Mouse (Mus musculus) kidney, postnatal 25 days (tissue): ENCODE measurements around the gene Nfkb1.

Experiments used
- DNase-seq, 2 experiments: peaks; one replicate each; pipeline ENCODE4 v3.0.0; 2021; ENCODE audit warnings: mixed read lengths in 2 of 2

Nfkb1 gene

GRCm38 (mm10) chr3:135581606-135582117, 109.7 kb downstream of the Nfkb1 start:
- DNase-seq, result no peak

- peak in 1 of 2 experiments; percentile 42 for DNase-seq
Observed at GRCm38 (mm10) chr3:135580439-135581275, 110.7 kb downstream of the Nfkb1 start.

GRCm38 (mm10) chr3:135579179-135579578, 112.2 kb downstream of the Nfkb1 start:
- DNase-seq, result peak in 1 of 2 experiments; percentile 50

GRCm38 (mm10) chr3:135578588-135579140, 112.7 kb downstream of the Nfkb1 start:
- no peak for DNase-seq

- DNase-seq, result no peak
Observed at GRCm38 (mm10) chr3:135575126-135575525, 116.2 kb downstream of the Nfkb1 start.

GRCm38 (mm10) chr3:135573051-135573450, 118.3 kb downstream of the Nfkb1 start:
- DNase-seq, result no peak

- DNase-seq, result peak in 1 of 2 experiments; percentile 36
Observed at GRCm38 (mm10) chr3:135571540-135571939, 119.8 kb downstream of the Nfkb1 start.

- no peak for DNase-seq
Observed at GRCm38 (mm10) chr3:135568633-135569032, 122.7 kb downstream of the Nfkb1 start.

- DNase-seq, result no peak
Observed at GRCm38 (mm10) chr3:135567888-135568287, 123.5 kb downstream of the Nfkb1 start.

- no peak for DNase-seq
Observed at GRCm38 (mm10) chr3:135565306-135565705, 126.0 kb downstream of the Nfkb1 start.

GRCm38 (mm10) chr3:135564706-135565105, 126.6 kb downstream of the Nfkb1 start:
- DNase-seq, result no peak

- no peak for DNase-seq
Observed at GRCm38 (mm10) chr3:135563163-135563689, 128.1 kb downstream of the Nfkb1 start.

- DNase-seq, result no peak
Observed at GRCm38 (mm10) chr3:135562036-135562435, 129.3 kb downstream of the Nfkb1 start.

GRCm38 (mm10) chr3:135556851-135557662, 134.3 kb downstream of the Nfkb1 start:
- no peak for DNase-seq

- no peak for DNase-seq
Observed at GRCm38 (mm10) chr3:135556052-135556587, 135.2 kb downstream of the Nfkb1 start.

GRCm38 (mm10) chr3:135555192-135555591, 136.2 kb downstream of the Nfkb1 start:
- no peak for DNase-seq

- DNase-seq, result no peak
Observed at GRCm38 (mm10) chr3:135552874-135553273, 138.5 kb downstream of the Nfkb1 start.

GRCm38 (mm10) chr3:135547298-135547697, 144.0 kb downstream of the Nfkb1 start:
- no peak for DNase-seq

- DNase-seq, result no peak
Observed at GRCm38 (mm10) chr3:135546212-135546923, 145.0 kb downstream of the Nfkb1 start.
